Mouse (Mus musculus): Measurements from ENCODE around the gene Adgrg7.

Gene Adgrg7

GRCm38 (mm10) chr16:56715608-56716007 is 80.0 kb downstream of the Adgrg7 start:
- no peak for DNase-seq (ENCODE audit: extremely low spot score, low spot score)

- DNase-seq (ENCODE audit: extremely low spot score, low spot score), result no peak
These were observed 85.6 kb downstream of the Adgrg7 start for GRCm38 (mm10) chr16:56710071-56710470.

- DNase-seq (ENCODE audit: extremely low spot score, low spot score), result no peak
These were observed 89.9 kb downstream of the Adgrg7 start for GRCm38 (mm10) chr16:56705731-56706130.

GRCm38 (mm10) chr16:56700898-56701297 is 94.8 kb downstream of the Adgrg7 start:
- DNase-seq (ENCODE audit: extremely low spot score, low spot score), result no peak

- no peak for DNase-seq (ENCODE audit: extremely low spot score, low spot score)
These were observed 99.2 kb downstream of the Adgrg7 start for GRCm38 (mm10) chr16:56696448-56696847.

GRCm38 (mm10) chr16:56690715-56691114 is 104.9 kb downstream of the Adgrg7 start:
- no peak for DNase-seq (ENCODE audit: extremely low spot score, low spot score)

GRCm38 (mm10) chr16:56686747-56687146 is 108.9 kb downstream of the Adgrg7 start:
- DNase-seq (ENCODE audit: extremely low spot score, low spot score), result no peak

GRCm38 (mm10) chr16:56681010-56681645 is 114.5 kb downstream of the Adgrg7 start:
- DNase-seq (ENCODE audit: extremely low spot score, low spot score), result no peak

GRCm38 (mm10) chr16:56677146-56677545 is 118.5 kb downstream of the Adgrg7 start:
- no peak for DNase-seq (ENCODE audit: extremely low spot score, low spot score)

All from neural tube, embryonic 10.5 days (tissue).